Mouse (Mus musculus): Measurements from ENCODE around the gene Kpna6. TPM values are rescaled to one million over a fixed set of nuclear protein-coding genes. Genes with fewer than 3 reads are reported as not detected.

Kpna6 gene
- total RNA-seq, 2 experiments from 2014 or later = 26.4 to 61.4 TPM

- ATAC-seq (replicated peaks; ENCODE audit: poor library complexity, severe bottlenecking) = no peak
These were observed 17.8 kb downstream of the Kpna6 start for GRCm38 (mm10) chr4:129654770-129655169.

- ATAC-seq (replicated peaks; ENCODE audit: poor library complexity, severe bottlenecking) = no peak
These were observed 22.2 kb downstream of the Kpna6 start for GRCm38 (mm10) chr4:129650359-129650758.

GRCm38 (mm10) chr4:129648656-129649055 lies 23.9 kb downstream of the Kpna6 start:
- ATAC-seq (replicated peaks; ENCODE audit: poor library complexity, severe bottlenecking) = no peak

GRCm38 (mm10) chr4:129645204-129645603 lies 27.4 kb downstream of the Kpna6 start:
- peak; percentile 14; the same call in 1 of the 2 replicates for ATAC-seq (replicated peaks; ENCODE audit: poor library complexity, severe bottlenecking)

- no peak for ATAC-seq (replicated peaks; ENCODE audit: poor library complexity, severe bottlenecking)
These were observed 30.8 kb downstream of the Kpna6 start for GRCm38 (mm10) chr4:129641756-129642155.

GRCm38 (mm10) chr4:129640638-129641467 lies 31.7 kb downstream of the Kpna6 start, which contains the start of gene Txlna:
Gene Txlna (minus strand): TSS chr4:129641065.
- ATAC-seq (replicated peaks; ENCODE audit: poor library complexity, severe bottlenecking) = peak; percentile 87

GRCm38 (mm10) chr4:129640101-129640637 lies 32.4 kb downstream of the Kpna6 start:
- peak; percentile 21 for ATAC-seq (replicated peaks; ENCODE audit: poor library complexity, severe bottlenecking)

- no peak for ATAC-seq (replicated peaks; ENCODE audit: poor library complexity, severe bottlenecking)
These were observed 33.3 kb downstream of the Kpna6 start for GRCm38 (mm10) chr4:129639221-129639620.

GRCm38 (mm10) chr4:129633852-129634251 lies 38.7 kb downstream of the Kpna6 start:
- no peak for ATAC-seq (replicated peaks; ENCODE audit: poor library complexity, severe bottlenecking)

- no peak for ATAC-seq (replicated peaks; ENCODE audit: poor library complexity, severe bottlenecking)
These were observed 40.7 kb downstream of the Kpna6 start for GRCm38 (mm10) chr4:129631867-129632266.

GRCm38 (mm10) chr4:129630944-129631343 lies 41.6 kb downstream of the Kpna6 start:
- ATAC-seq (replicated peaks; ENCODE audit: poor library complexity, severe bottlenecking) = no peak

- ATAC-seq (replicated peaks; ENCODE audit: poor library complexity, severe bottlenecking) = no peak
These were observed 46.5 kb downstream of the Kpna6 start for GRCm38 (mm10) chr4:129626035-129626434.

GRCm38 (mm10) chr4:129625496-129625895 lies 47.1 kb downstream of the Kpna6 start:
- ATAC-seq (replicated peaks; ENCODE audit: poor library complexity, severe bottlenecking) = no peak

- peak; percentile 55 for ATAC-seq (replicated peaks; ENCODE audit: poor library complexity, severe bottlenecking)
These were observed 47.6 kb downstream of the Kpna6 start for GRCm38 (mm10) chr4:129625029-129625370.

- peak; percentile 87 for ATAC-seq (replicated peaks; ENCODE audit: poor library complexity, severe bottlenecking)
These were observed 48.1 kb downstream of the Kpna6 start for GRCm38 (mm10) chr4:129624281-129625028.

GRCm38 (mm10) chr4:129623681-129624091 lies 48.9 kb downstream of the Kpna6 start, which contains the start of gene Ccdc28b:
Gene Ccdc28b (minus strand): TSS chr4:129623947.
- ATAC-seq (replicated peaks; ENCODE audit: poor library complexity, severe bottlenecking) = peak; percentile 4

- ATAC-seq (replicated peaks; ENCODE audit: poor library complexity, severe bottlenecking) = no peak
These were observed 49.6 kb downstream of the Kpna6 start for GRCm38 (mm10) chr4:129622803-129623535.

- no peak for ATAC-seq (replicated peaks; ENCODE audit: poor library complexity, severe bottlenecking)
These were observed 50.3 kb downstream of the Kpna6 start for GRCm38 (mm10) chr4:129622120-129622802.

- ATAC-seq (replicated peaks; ENCODE audit: poor library complexity, severe bottlenecking) = no peak
These were observed 51.2 kb downstream of the Kpna6 start for GRCm38 (mm10) chr4:129621283-129621841.

Measured in granulocyte monocyte progenitor cell, adult 5-6 weeks (primary cell).